In genomic region chr4:49407957-49408356, GRCm38 (mm10) we compare ENCODE assay signal across 18 mouse cellular contexts. TPM values are rescaled to one million over a fixed set of nuclear protein-coding genes. Genes with fewer than 3 reads are reported as not detected.
DNase-seq lines count a peak whose midpoint lies in the region; ATAC-seq and TF ChIP-seq lines count a peak whose summit lies in the region.
"Not testable (repeated sequence)": the region's sequence is repeated elsewhere in the genome, so short reads cannot be mapped to it uniquely, and the experiment has no call there.
"Had no signal": no experiment of that assay in that cellular context is flagged by ENCODE, and none has a peak within 500 bp of the region (broad histone marks: within the 10 kb centered on the region; RNA-seq: fewer than 3 reads in every experiment).

Gene Acnat2, minus strand, starts transcription at chr4:49408151.

- TF ChIP-seq POLR2A in kidney, adult 2 months (IDR thresholded peaks at IDR 0.05; ENCODE audit: low read depth, low read length); liver, adult 2 months (IDR thresholded peaks at IDR 0.05; ENCODE audit: extremely low read depth, insufficient read depth, low read length): not testable (repeated sequence)

- H3K27me3 ChIP-seq in kidney, adult 2 months (replicated peaks; ENCODE audit: control insufficient read depth, insufficient read depth, low read length); liver, adult 2 months (ENCODE audit: control insufficient read depth, insufficient read depth, low read length); liver, postnatal 0 days (ENCODE audit: insufficient read depth, low read length): not testable (repeated sequence)

- 48% methylated on average over 5 of the region's 5 CpGs for WGBS in kidney, adult 2 months
- WGBS in liver, adult 2 months, result 26% methylated on average over 5 of the region's 5 CpGs
- 66% methylated on average over 5 of the region's 5 CpGs for WGBS in liver, postnatal 0 days (ENCODE audit: insufficient replicate concordance)

- H3K27ac ChIP-seq in kidney, adult 2 months (ENCODE audit: insufficient read depth, low read depth, low read length), result peak within 1 kb of the TSS; percentile 56; the same call in 1 of the 2 replicates
- not testable (repeated sequence) for H3K27ac ChIP-seq in liver, adult 2 months (replicated peaks; ENCODE audit: insufficient read depth, low read depth, low read length); liver, postnatal 0 days (ENCODE audit: low read depth)

- not testable (repeated sequence) for H3K4me2 ChIP-seq in liver, postnatal 0 days (ENCODE audit: low read depth, low read length)

- not testable (repeated sequence) for TF ChIP-seq EP300 in liver, postnatal 0 days (IDR thresholded peaks at IDR 0.05; ENCODE audit: low read depth)

- not testable (repeated sequence) for H3K9me3 ChIP-seq in liver, postnatal 0 days (ENCODE audit: low read length)

- H3K9ac ChIP-seq in liver, adult 2 months (ENCODE audit: low read depth, low read length); liver, postnatal 0 days (replicated peaks): not testable (repeated sequence)

- ATAC-seq in liver, postnatal 0 days, result peak; percentile 86

- H3K4me1 ChIP-seq in kidney, adult 2 months (ENCODE audit: control insufficient read depth, insufficient read depth, low read length); liver, adult 2 months (ENCODE audit: control insufficient read depth, insufficient read depth, low read length); liver, postnatal 0 days (ENCODE audit: insufficient read depth): not testable (repeated sequence)

- DNase-seq in adrenal gland, postnatal 14 days; liver, postnatal 0 days: not testable (repeated sequence)
- DNase-seq in kidney, adult 2 months, result peak; percentile 54
- DNase-seq in kidney, adult 9 months, result peak; percentile 64
- DNase-seq in liver, adult 2 months (ENCODE audit: extremely low read depth, low read depth, low spot score), result peak; percentile 88

- not testable (repeated sequence) for H3K36me3 ChIP-seq in kidney, adult 2 months (ENCODE audit: control insufficient read depth, insufficient read depth, low read length); liver, adult 2 months (ENCODE audit: control insufficient read depth, insufficient read depth, low read length); liver, postnatal 0 days (replicated peaks; ENCODE audit: insufficient read depth, low read length)

- H3K79me2 ChIP-seq in liver, adult 2 months (ENCODE audit: control insufficient read depth, insufficient read depth, low read length), result not testable (repeated sequence)

- TF ChIP-seq CTCF in kidney, adult 2 months (conservative IDR thresholded peaks at IDR 0.05; ENCODE audit: insufficient read depth, insufficient read length, low read depth, low read length); liver, adult 2 months (IDR thresholded peaks at IDR 0.05; ENCODE audit: low read depth, low read length); liver, postnatal 0 days (IDR thresholded peaks at IDR 0.05; ENCODE audit: low read depth): not testable (repeated sequence)

- not testable (repeated sequence) for H3K4me3 ChIP-seq in kidney, adult 2 months (ENCODE audit: insufficient read depth, low read depth, low read length); liver, adult 2 months (ENCODE audit: insufficient read depth, low read depth, low read length); liver, postnatal 0 days (ENCODE audit: low read depth, low read length)

RNA-seq across cellular contexts. Expression of gene Acnat2, which starts in this region (rescaled TPM):
- 1.8 and 15.2 TPM in 2 replicates for total RNA-seq in adrenal gland, postnatal 14 days (2021)
- 69.7 and 73.4 TPM in 2 replicates for polyA plus RNA-seq in kidney, adult 2 months (2012; rRNA removed)
- 44.7 and 70.2 TPM in 2 replicates for total RNA-seq in liver, adult 2 months (2014; rRNA removed)
- 28.6 and 48.6 TPM in 2 replicates for polyA plus RNA-seq in liver, adult 2 months (2012; rRNA removed)
- 8.7 and 13.6 TPM in 2 replicates for polyA plus RNA-seq in liver, postnatal 0 days (2015; fragmentation: Nextera tagmentation; extraction: Ambion mirVana)
- total RNA-seq: adrenal gland, postnatal 25 days; adrenal gland, postnatal 36 days; CH12.LX; ES-E14; G1E; MEL had no signal
- polyA plus RNA-seq: activated CD4-positive, CD25-positive, alpha-beta regulatory T cell, adult 4 months; adrenal gland, adult 2 months; brain, embryonic 14.5 days; C2C12; CD4-positive, CD25-positive, alpha-beta regulatory T cell, adult 4 months; cerebellum, adult 2 months; G1E; Patski had no signal
